Mouse (Mus musculus): Measurements from ENCODE around the gene Elmo1. TPM values are rescaled to one million over a fixed set of nuclear protein-coding genes. Genes with fewer than 3 reads are reported as not detected.
"Not testable (repeated sequence)": the region's sequence is repeated elsewhere in the genome, so short reads cannot be mapped to it uniquely, and the experiment has no call there.

Elmo1 gene
- polyA plus RNA-seq, 1 experiment from 2014 or later = 17.4 TPM

DNA sequence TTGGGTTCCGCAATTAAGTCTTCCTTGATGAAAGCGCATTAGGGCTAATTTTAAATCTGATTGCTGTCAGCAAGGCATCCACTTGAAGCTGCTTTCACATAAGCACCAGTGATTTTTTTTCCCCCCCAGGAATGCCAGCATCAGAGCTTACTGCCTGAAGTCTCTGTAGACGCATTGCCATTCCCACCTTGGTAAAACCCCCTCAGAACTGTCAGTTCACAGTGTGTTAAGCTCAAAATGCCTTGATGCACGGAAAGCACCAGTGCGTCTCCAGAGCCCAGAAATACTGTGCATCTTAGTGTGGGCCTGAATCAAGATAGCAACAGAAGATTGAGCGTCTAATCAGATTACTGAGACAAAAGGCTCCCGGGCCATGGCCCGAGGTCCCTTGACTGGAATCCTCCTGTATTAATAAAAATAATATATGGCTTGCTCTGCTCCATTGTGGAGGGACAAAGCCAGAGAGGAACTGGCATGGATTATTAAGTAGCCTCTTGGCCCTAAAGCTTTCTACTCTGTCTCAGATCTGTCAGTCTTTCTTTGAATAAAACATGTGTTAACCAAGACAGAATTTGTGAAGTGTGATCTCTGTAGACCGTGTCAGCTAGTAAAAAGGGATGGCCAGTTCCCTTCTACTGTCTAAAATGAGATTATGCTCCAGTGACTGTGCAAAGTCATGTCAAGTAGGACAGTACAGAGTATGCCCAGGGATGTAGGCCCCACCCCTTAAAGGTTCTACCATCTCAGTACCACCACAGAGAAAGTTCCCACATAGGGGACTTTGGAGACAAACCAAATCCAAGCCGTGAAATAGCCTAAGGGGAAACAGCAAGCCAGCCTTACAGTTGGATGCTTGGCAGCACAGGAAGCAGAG is 525.4 kb downstream of the Elmo1 start:
- H3K9me3 ChIP-seq = no peaks in the 10 kb centered on the region
- H3K4me1 ChIP-seq = no peaks in the 10 kb centered on the region
- H3K27me3 ChIP-seq = no peaks in the 10 kb centered on the region
- H3K9ac ChIP-seq = no peak overlapping the region
- H3K4me2 ChIP-seq = no peak overlapping the region
- 80% methylated on average over 10 of the region's 10 CpGs for WGBS
- no peak overlapping the region for H3K4me3 ChIP-seq
- H3K27ac ChIP-seq = no peak overlapping the region
- H3K36me3 ChIP-seq = no peaks in the 10 kb centered on the region
- ATAC-seq (ENCODE audit: insufficient number of reproducible peaks, low FRiP score, low TSS enrichment, low read depth) = no peak

DNA sequence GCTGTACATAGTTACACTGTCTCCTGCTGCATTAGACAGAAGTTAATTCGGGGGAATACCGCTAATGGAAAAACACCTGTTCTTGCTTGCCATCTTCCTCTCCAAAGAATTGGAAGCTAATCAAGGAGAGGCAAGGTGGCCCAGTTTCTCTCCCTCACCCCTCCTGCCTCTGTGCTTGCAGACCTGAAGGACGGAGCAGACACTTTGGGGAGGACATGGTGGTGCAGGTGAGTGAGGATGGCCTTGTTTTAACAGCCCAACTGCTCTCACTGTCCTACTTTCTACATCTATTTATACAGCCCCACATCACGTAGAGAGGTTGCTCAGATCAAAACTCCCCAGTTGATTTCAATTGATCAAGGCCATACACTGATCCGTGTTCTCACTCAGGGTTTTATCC is 529.5 kb downstream of the Elmo1 start:
- no peak overlapping the region for H3K9ac ChIP-seq
- no peaks in the 10 kb centered on the region for H3K36me3 ChIP-seq
- no peaks in the 10 kb centered on the region for H3K27me3 ChIP-seq
- H3K27ac ChIP-seq = no peak overlapping the region
- H3K9me3 ChIP-seq = no peaks in the 10 kb centered on the region
- 87% methylated on average over 5 of the region's 5 CpGs for WGBS
- no peaks in the 10 kb centered on the region for H3K4me1 ChIP-seq
- H3K4me2 ChIP-seq = no peak overlapping the region
- no peak for ATAC-seq (ENCODE audit: insufficient number of reproducible peaks, low FRiP score, low TSS enrichment, low read depth)
- H3K4me3 ChIP-seq = no peak overlapping the region

DNA sequence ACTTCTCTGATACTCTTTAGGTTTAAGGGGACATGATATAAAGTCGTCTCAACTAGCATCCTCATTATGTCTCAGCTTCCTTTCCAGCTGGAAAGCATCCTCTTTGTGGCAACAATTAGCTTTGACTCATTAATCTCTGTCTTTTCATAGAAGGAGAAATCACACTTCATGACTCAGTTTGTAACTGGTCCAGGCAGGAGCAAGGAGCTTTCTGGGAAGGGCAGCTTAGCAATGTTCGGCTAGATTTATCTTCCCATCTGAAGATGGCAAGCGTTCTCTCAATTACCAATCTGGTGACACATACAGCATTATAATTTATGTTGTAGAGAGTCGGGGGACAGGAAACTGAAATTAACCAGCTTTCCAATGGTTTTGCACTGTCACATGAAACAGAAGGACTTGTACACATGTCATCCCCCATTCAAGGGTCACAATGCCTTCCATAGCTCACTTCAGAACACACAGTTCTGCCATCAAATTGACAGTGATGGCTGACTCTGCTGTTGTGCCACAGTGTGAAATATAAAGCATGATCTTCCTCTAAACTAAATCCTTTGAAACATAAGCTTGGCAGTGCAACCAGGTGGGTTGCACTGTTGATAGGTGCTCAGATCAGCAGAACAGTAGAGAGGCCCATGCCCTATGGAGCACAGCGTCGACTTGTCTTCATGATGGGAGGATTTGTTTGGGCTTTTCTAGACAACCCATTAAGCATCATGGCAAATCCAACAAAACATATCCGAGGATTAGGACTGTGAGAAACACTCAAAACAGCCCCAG is 532.9 kb downstream of the Elmo1 start:
- 78% methylated on average over 7 of the region's 7 CpGs for WGBS
- H3K4me2 ChIP-seq = no peak overlapping the region
- no peaks in the 10 kb centered on the region for H3K27me3 ChIP-seq
- no peak for ATAC-seq (ENCODE audit: insufficient number of reproducible peaks, low FRiP score, low TSS enrichment, low read depth)
- H3K9ac ChIP-seq = no peak overlapping the region
- H3K36me3 ChIP-seq = no peaks in the 10 kb centered on the region
- no peaks in the 10 kb centered on the region for H3K9me3 ChIP-seq
- H3K27ac ChIP-seq = no peak overlapping the region
- H3K4me1 ChIP-seq = no peaks in the 10 kb centered on the region
- H3K4me3 ChIP-seq = no peak overlapping the region

DNA sequence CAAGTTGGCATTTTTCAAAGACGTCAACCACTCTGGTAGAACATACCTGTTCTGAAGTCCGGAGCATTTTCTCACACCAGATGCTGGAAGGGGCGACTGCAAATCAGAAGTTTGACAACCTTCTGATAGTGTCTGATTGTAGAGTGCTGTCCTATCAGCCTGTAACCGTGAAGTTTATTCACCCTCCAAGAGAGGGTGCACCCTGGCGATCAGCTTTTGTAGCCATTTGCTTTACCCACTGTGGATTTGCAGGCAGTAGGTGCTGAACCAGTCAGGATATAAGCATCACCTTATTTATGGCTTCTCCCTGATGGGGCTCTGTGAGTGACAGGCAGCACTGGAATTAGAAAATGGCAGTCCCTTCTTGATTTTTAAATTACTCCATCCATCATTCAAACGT is 537.4 kb downstream of the Elmo1 start:
- 84% methylated on average over 6 of the region's 6 CpGs for WGBS
- no peak for ATAC-seq (ENCODE audit: insufficient number of reproducible peaks, low FRiP score, low TSS enrichment, low read depth)
- H3K27ac ChIP-seq = no peak overlapping the region
- no peak overlapping the region for H3K9ac ChIP-seq
- no peak overlapping the region for H3K4me3 ChIP-seq
- no peaks in the 10 kb centered on the region for H3K4me1 ChIP-seq
- H3K36me3 ChIP-seq = no peaks in the 10 kb centered on the region
- no peak overlapping the region for H3K4me2 ChIP-seq
- H3K9me3 ChIP-seq = no peaks in the 10 kb centered on the region
- H3K27me3 ChIP-seq = no peaks in the 10 kb centered on the region

DNA sequence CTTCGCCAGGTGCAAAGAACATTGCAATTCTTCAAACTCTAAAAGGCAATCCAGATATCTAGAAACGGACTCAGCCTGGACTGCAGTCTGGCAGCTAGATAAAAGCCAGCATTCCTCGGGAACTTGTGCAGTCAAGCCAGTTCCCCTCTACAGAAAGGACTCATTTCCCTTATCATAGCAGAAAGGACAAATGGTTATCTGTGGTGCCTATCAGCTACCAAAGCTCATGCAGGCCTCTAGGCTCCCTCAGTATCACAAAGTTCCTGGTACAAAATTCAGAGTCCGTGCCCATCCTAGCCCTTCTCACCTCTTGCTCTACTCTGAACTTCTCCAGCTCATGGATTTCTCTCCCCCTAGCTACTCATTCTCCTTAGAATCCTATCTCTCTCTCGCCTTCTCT is 542.1 kb downstream of the Elmo1 start:
- 69% methylated on average over 5 of the region's 5 CpGs for WGBS
- Histone ChIP-seq H3K9ac (no peak overlapping the region), H3K4me3 (no peak overlapping the region), H3K9me3 (no peaks in the 10 kb centered on the region), H3K4me2 (no peak overlapping the region), H3K4me1 (no peaks in the 10 kb centered on the region), H3K27ac (no peak overlapping the region), H3K36me3 (no peaks in the 10 kb centered on the region), H3K27me3 (no peaks in the 10 kb centered on the region)
- no peak for ATAC-seq (ENCODE audit: insufficient number of reproducible peaks, low FRiP score, low TSS enrichment, low read depth)

DNA sequence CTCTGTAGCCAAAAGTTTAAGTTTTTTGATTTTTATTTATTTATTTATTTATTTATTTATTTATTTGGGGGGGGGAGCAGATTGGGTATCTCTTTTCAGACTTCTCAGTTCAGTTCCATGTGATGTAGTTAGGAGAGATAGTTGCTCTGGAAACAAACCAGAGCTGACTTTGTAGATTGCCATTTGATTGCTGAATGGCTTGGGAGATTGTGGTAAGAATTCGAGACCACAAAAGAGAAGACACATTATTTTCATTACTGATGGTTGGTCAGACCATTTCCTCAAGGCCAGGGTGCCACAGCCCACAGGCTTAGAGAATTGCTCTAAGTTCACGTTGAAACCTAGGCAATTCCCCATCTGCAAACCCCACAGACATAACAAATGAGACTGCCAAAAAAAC is 544.3 kb downstream of the Elmo1 start:
- H3K9ac ChIP-seq, H3K36me3 ChIP-seq: not testable (repeated sequence)

DNA sequence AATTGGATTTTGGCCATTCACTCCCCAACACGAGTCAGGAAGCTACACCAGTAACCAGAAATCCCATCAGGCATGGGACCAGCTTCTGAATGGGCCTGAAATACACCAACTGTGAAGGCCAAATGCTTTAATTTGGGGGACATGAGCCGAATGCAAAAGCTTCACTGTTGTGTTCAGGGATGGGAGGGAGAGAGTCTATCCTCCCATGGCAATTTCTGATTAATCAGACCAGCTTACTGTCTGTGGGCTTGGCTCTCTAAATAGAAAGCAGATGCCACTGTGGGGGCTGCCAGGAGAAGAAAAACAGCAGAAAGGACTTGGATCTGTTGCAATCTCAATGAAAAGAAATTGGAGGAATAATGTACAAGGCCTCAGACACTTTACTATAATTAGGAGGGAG is 545.2 kb downstream of the Elmo1 start:
- WGBS = 59% methylated on average over 2 of the region's 2 CpGs
- Histone ChIP-seq H3K4me3 (no peak overlapping the region), H3K36me3 (no peaks in the 10 kb centered on the region), H3K9ac (no peak overlapping the region), H3K27me3 (no peaks in the 10 kb centered on the region), H3K9me3 (no peaks in the 10 kb centered on the region), H3K4me2 (no peak overlapping the region), H3K27ac (no peak overlapping the region), H3K4me1 (no peaks in the 10 kb centered on the region)
- no peak for ATAC-seq (ENCODE audit: insufficient number of reproducible peaks, low FRiP score, low TSS enrichment, low read depth)

More for the DNA sequence above, 544.3 kb downstream of the Elmo1 start:
- not testable (repeated sequence) for H3K27ac ChIP-seq; ATAC-seq (ENCODE audit: insufficient number of reproducible peaks, low FRiP score, low TSS enrichment, low read depth); H3K9me3 ChIP-seq; H3K4me1 ChIP-seq; H3K4me3 ChIP-seq; H3K27me3 ChIP-seq; H3K4me2 ChIP-seq
- 75% methylated on average over 2 of the region's 2 CpGs for WGBS
